Mouse (Mus musculus): Measurements from ENCODE around the gene Ano1.

GRCm38 (mm10) chr7:144549904-144550566 lies 201.7 kb downstream of the Ano1 start:
- TF ChIP-seq GATA1 (IDR thresholded peaks at IDR 0.05; ENCODE audit: borderline replicate concordance, low read length) (no peak), FLI1 (IDR thresholded peaks at IDR 0.05; ENCODE audit: low read length) (no peak)
